Mouse (Mus musculus) CD4-positive, CD25-positive, alpha-beta regulatory T cell, adult 4 months (primary cell): ENCODE results near the gene Epb41l4b. TPM values are rescaled to one million over a fixed set of nuclear protein-coding genes. Genes with fewer than 3 reads are reported as not detected.

ENCODE experiments used
- ATAC-seq: one replicate; pipeline ENCODE4 v1.8.0; 2017
- polyA plus RNA-seq, 2 experiments: library from polyadenylated mRNA; unstranded; fragments of 100-300 nt; shearing (Covaris generic); gene quantifications; one replicate each; pipeline ENCODE4 v1.2.1; 2017

The Epb41l4b gene
- not detected for polyA plus RNA-seq

DNA sequence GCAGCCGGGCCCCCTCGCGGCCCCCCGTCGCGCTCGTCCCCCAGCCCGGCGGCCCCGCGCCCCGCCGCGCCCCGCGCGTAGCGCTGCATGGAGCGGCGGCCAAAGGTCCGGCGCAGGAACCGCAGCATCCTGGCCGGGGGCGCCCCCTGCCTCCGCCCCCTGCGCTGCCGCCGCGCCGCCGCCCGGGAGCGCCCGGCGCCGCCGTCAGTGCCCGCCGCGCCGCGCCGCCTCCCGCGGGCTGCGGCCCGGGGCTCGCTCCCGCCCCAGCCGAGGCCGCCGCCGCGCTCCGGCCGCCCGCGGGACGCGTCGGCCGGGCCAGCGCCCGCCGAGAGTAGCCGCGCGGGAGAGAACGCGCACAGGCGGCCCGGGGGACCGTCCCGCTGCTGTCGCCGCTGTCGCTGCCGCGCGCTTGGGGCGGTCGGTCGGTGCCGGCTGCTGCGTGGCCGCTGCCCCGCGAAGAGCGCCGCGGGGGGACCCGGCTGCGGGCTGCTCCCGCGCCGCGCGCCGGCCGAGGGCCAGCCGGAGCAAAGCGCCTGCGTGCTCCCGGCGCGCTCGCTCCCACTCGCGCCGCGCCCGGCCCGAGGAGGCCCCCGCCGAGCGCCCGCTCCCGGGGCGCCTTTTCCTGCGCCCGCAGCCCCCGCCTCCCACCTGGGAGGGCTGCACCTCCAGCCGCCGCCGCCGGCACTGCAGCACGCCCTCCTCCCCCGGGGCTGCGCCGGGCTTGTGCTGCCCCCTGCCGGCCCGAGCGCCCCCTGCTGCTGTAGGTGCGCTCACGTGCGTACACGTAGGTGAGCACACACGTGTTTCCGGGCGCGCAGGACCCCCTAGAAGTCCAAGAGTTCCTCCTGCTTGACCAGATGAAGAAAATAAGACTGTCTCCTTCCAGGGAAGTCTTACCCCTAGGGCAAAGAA is at the start of gene Epb41l4b:
Epb41l4b (minus strand) TSS at position 412 of the 912 bp plus-strand sequence.
- ATAC-seq: peak; percentile 85

DNA sequence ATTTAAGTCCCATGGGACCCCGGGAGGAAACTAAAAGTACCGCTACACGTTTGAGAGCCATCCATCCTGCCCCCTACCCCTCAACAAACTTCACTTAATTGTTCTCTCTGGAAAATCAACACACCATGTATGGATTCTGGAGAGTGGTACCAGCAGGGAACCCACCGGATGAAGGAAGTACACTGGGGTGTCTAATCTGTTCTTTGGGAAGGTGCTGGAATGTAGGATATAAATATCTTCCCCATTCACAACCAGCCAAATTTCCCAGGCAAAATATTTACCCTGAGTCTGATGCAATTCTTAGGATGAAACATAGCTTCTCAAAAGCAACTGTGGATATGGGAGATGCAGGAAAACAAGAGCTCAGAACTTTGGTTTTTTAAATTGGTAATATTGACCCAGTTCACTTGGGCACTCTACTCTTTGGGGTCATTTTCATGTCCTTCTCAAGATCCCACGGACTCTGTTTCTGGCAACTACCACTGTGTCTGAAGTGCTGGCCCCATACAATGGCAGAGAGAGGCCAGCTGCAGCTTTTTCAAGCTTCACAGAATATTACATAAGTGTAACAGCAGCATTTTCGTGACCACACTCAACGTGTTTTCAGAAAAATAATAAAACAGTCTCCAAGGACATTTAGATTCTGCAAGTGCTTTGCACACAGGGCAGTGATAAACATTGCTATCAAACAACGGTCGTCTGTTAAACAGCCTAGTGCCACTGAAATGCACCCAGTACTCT is 48.5 kb upstream of the Epb41l4b start:
- ATAC-seq: no peak

DNA sequence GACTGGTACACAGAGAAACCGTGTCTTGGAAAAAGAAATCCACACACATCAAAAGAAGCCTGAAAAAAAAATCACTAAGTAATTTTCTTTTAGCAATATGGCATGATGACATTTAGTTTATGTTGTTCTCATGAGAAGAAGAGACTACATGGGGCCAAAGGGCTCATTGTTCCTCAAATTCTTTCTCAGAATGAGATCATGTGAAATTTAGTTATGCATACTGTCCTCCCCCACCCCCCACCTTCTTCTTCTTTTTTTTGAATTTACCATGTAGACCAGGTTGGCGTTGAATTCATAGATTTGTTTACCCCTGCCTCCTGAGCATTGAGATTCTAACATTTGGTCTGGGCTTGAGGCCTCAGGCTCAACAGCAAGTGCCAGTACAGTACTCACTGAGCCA is 46.6 kb upstream of the Epb41l4b start:
- no peak for ATAC-seq

GRCm38 (mm10) chr4:57186035-57186434 is 42.8 kb upstream of the Epb41l4b start:
- ATAC-seq: no peak

DNA sequence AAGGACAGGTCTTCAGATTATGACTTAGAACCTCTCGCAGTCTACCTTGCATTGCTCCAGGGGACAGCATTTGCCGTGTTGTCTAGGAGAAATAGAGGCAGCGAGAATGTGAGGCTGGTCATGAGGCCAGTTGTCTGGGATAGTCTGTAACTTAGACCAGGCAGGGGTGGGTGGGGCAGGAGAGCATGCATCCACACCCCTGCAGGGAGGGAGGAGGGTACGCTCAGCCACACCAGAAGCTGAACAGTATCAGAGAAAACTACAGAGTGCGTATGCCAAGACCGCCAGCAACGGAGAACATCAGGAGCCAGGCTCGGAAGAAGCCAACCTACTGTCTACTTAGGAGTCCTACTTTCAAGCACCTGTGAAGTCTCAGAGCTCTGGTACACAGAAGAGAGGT is 42.2 kb upstream of the Epb41l4b start:
- ATAC-seq: no peak

GRCm38 (mm10) chr4:57183493-57183892 is 40.3 kb upstream of the Epb41l4b start:
- no peak for ATAC-seq

DNA sequence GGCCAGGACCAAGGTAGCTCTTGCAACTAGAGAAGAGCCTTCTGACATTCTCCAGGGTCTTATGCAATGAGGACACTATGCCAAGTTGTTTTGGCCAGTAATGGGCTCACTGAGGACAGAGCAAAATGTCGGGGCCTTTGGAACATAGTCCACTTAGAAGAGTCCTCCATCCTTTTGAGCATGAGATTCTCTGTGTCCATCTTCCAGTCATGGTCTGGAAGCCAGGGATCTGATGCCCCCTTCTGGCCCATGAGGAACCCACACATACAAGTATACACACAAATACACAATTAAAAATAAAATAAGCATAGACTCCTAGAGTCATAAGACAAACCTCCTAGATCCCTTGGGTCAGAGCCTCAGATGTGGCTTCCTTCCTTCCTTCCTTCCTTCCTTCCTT is 38.3 kb upstream of the Epb41l4b start:
- no peak for ATAC-seq

GRCm38 (mm10) chr4:57178881-57179280 is 35.6 kb upstream of the Epb41l4b start:
- no peak for ATAC-seq

- ATAC-seq: no peak
These were observed 32.1 kb upstream of the Epb41l4b start for GRCm38 (mm10) chr4:57175329-57175728.

DNA sequence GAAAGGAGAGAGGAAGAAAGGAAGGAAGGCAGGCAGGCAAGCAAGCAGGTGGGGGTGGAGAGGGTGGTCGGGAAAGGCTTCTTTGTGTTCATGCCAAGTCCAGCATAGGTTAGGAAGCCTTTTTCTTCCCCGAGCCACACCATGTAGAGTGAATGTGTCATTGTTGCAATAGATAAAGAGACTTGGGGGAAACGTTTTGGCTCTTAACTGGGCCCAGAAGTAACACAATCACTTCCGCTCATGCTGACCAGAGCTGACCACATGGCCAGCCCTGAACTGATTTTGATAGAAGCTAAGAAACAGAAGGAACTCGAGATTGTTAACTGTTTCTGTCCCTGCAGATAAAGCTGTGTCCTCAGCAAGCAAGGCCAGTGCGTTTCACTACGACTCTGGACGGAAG is 29.6 kb upstream of the Epb41l4b start:
- ATAC-seq: no peak

DNA sequence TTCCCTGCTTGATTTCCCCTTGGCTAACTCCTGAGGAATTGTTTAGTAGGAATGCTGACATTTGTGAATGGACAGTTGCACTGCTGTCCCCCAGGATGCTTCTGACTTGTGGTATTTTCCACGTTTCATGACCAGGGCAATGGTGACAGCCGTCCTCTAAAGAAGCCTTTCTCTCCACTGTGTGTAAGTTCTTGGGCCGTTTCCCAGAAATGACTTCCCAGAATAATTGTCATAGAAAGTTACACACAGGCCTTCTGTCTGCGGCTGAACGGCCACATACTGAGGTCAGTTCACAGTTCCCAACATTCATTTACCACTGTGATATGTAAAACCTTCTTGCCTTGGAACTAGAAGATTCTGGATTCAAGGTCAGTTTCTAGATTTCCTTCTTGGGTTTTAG is 28.6 kb upstream of the Epb41l4b start:
- no peak for ATAC-seq

GRCm38 (mm10) chr4:57168680-57169079 is 25.4 kb upstream of the Epb41l4b start:
- ATAC-seq: no peak

GRCm38 (mm10) chr4:57168277-57168676 is 25.0 kb upstream of the Epb41l4b start:
- ATAC-seq: no peak

DNA sequence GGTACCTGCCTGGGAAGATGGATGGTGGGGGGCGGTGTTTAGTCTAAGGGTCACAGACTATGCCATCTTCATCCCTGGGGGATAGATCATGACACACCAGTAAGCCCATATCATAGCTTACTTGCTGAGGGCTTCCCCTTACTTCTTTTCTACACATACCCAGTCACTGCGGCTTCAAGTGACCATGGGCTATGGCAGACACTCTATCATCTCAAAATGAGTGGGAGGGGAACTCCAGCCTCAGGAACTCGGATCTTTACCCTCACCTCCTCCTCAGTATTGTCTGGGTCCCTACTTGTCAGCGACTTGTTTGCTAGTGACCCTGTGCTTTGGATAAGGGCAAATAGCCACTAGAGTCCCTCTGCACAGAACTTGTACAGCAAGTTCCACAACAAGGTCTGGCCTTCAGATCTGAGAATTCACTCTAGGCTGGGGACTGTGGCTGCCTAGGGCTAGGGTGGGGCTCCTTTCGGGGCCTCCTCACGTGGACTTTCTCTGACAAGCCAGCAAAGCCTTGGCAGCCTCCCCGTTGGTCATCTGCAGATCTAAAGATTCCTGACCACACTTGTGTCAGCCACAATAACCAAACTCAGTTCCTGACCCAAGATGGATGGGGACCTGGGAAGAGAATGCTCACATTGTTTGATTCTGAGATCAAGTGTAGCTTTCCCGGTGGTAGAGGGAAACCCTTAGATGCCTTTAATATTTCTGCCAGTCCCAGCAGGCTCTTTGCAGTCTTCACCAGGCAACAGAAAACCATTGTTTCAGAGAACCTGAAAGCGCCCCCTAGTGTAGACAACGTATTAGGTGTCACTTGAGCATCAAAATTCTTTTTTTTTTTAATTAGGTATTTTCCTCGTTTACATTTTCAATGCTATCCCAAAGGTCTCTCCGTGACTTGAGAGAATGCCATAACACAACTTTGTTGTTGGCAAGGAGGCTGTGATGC is 24.0 kb upstream of the Epb41l4b start:
- ATAC-seq: no peak

- ATAC-seq: no peak
These were observed 22.4 kb upstream of the Epb41l4b start for GRCm38 (mm10) chr4:57165654-57166053.

DNA sequence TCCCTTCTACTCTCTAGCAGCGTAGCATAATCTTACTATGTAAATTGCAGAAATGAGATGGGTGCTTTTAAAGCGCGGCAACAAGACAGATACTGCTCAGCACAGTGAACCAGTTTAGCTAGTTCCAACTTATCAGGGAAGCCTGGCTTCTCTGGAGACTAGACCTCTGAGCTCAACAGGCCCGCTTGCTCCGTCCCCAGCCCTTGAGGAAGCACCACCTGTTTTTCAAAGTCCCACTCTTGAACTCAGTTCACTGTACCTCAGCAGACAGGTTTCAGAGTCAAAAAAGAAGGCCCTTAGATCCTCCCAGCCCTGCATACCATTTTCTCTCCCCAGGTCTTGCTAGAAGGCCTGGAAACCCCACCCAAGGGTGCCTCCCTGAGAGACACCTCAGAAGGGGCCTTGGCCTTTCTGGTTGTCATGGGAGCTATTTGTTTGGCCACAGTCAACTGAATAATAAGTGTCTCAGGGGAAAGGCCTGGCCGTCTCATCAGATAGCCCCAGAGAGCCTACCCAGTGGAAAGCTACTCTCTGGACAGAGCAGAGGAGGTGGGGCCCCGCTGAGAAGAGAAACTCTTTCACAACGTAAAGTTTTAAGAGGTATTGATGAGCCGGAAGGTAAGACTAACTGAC is 21.5 kb upstream of the Epb41l4b start:
- no peak for ATAC-seq

- ATAC-seq: no peak
These were observed 19.8 kb upstream of the Epb41l4b start for GRCm38 (mm10) chr4:57162789-57163722.

DNA sequence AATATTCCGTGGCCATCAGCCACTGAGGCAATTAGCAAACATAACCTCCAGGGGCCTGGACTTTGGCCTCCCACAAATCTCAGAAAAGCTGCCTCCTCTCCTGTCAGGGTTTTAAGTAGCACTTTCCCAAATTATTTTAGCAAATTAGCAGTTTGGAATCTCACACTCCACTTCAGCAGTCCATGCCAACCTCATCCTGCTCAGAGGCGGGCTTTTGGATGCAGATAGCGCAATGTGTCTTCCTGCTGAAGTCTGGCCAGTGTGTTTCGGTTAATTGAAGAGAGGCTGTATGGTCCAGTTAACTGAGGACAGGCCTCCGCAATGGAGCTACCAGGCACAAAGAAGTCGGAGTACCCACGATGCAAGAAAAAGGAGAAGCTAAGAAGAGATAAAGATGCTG is 17.3 kb upstream of the Epb41l4b start:
- ATAC-seq: no peak

- ATAC-seq: no peak
These were observed 13.4 kb upstream of the Epb41l4b start for GRCm38 (mm10) chr4:57156549-57157169.

DNA sequence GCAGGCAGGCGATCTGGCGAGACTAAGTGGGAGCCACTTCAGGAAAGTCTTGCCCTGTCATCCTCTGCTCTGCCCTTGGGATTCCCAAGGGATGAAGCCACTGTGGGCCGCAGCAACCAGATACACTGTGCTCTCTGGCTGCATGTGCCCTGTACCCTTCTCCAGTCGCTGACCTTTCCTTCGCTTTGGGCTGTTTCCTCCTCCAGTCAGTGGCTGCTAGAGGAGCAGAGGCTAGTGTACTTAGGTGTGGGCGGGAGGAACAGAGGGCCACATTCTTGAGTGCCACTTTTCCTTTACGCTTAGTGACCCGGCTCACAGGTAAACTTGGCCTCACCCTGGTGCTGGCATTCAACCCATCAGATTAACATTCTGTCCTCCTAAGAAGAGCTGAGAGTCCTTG is 10.6 kb upstream of the Epb41l4b start:
- no peak for ATAC-seq
